Mouse (Mus musculus): Measurements from ENCODE around the gene Limk2. TPM values are rescaled to one million over a fixed set of nuclear protein-coding genes. Genes with fewer than 3 reads are reported as not detected.
A peak's percentile ranks its signal among the peaks of the same experiment; 100 is the strongest.

Gene Limk2
- total RNA-seq, 2 experiments from 2014 or later: 12.6 to 16.8 TPM

GRCm38 (mm10) chr11:3337173-3337955 is 71.6 kb downstream of the Limk2 start:
- no peak for ATAC-seq (replicated peaks; ENCODE audit: low FRiP score, poor library complexity, severe bottlenecking)

- ATAC-seq (replicated peaks; ENCODE audit: low FRiP score, poor library complexity, severe bottlenecking): no peak
Observed at GRCm38 (mm10) chr11:3336602-3337001, 72.4 kb downstream of the Limk2 start.

GRCm38 (mm10) chr11:3335651-3336216 is 73.3 kb downstream of the Limk2 start:
- ATAC-seq (replicated peaks; ENCODE audit: low FRiP score, poor library complexity, severe bottlenecking): no peak

GRCm38 (mm10) chr11:3334711-3335316 is 74.2 kb downstream of the Limk2 start:
- no peak for ATAC-seq (replicated peaks; ENCODE audit: low FRiP score, poor library complexity, severe bottlenecking)

GRCm38 (mm10) chr11:3334141-3334710 is 74.8 kb downstream of the Limk2 start:
- ATAC-seq (replicated peaks; ENCODE audit: low FRiP score, poor library complexity, severe bottlenecking): no peak

GRCm38 (mm10) chr11:3333111-3333695 is 75.8 kb downstream of the Limk2 start:
- ATAC-seq (replicated peaks; ENCODE audit: low FRiP score, poor library complexity, severe bottlenecking): no peak

GRCm38 (mm10) chr11:3331756-3332642 is 77.0 kb downstream of the Limk2 start:
- ATAC-seq (replicated peaks; ENCODE audit: low FRiP score, poor library complexity, severe bottlenecking): peak; percentile 91

GRCm38 (mm10) chr11:3330991-3331750 is 77.8 kb downstream of the Limk2 start:
- ATAC-seq (replicated peaks; ENCODE audit: low FRiP score, poor library complexity, severe bottlenecking): no peak

- no peak for ATAC-seq (replicated peaks; ENCODE audit: low FRiP score, poor library complexity, severe bottlenecking)
Observed at GRCm38 (mm10) chr11:3330566-3330965, 78.4 kb downstream of the Limk2 start.

GRCm38 (mm10) chr11:3329891-3330451 is 79.0 kb downstream of the Limk2 start, which contains the start of gene Pik3ip1:
Gene Pik3ip1 (plus strand): TSS chr11:3330401.
- ATAC-seq (replicated peaks; ENCODE audit: low FRiP score, poor library complexity, severe bottlenecking): no peak

- no peak for ATAC-seq (replicated peaks; ENCODE audit: low FRiP score, poor library complexity, severe bottlenecking)
Observed at GRCm38 (mm10) chr11:3328806-3329775, 79.9 kb downstream of the Limk2 start.

- no peak for ATAC-seq (replicated peaks; ENCODE audit: low FRiP score, poor library complexity, severe bottlenecking)
Observed at GRCm38 (mm10) chr11:3328271-3328670, 80.7 kb downstream of the Limk2 start.

GRCm38 (mm10) chr11:3318286-3318685 is 90.7 kb downstream of the Limk2 start:
- ATAC-seq (replicated peaks; ENCODE audit: low FRiP score, poor library complexity, severe bottlenecking): no peak

GRCm38 (mm10) chr11:3314148-3314547 is 94.8 kb downstream of the Limk2 start:
- peak; percentile 67 for ATAC-seq (replicated peaks; ENCODE audit: low FRiP score, poor library complexity, severe bottlenecking)

- ATAC-seq (replicated peaks; ENCODE audit: low FRiP score, poor library complexity, severe bottlenecking): no peak
Observed at GRCm38 (mm10) chr11:3313294-3313693, 95.7 kb downstream of the Limk2 start.

GRCm38 (mm10) chr11:3311586-3312347 is 97.2 kb downstream of the Limk2 start:
- no peak for ATAC-seq (replicated peaks; ENCODE audit: low FRiP score, poor library complexity, severe bottlenecking)

Data from erythroid progenitor cell, adult 5-6 weeks (primary cell).